Mouse (Mus musculus) midbrain, postnatal 0 days (tissue): ENCODE data around the gene Phf12. TPM values are rescaled to one million over a fixed set of nuclear protein-coding genes. Genes with fewer than 3 reads are reported as not detected.
A peak's percentile ranks its signal among the peaks of the same experiment; 100 is the strongest.

Experiments used
- ATAC-seq: fragments of 200-750 bp; cut with Nextera tagmentation; 2 replicates; pipeline ENCODE4 v1.8.0; 2017; ENCODE audit warnings: moderate number of reproducible peaks, mild to moderate bottlenecking, moderate TSS enrichment, moderate library complexity; ENCODE audit not compliant: low FRiP score
- DNase-seq: peaks from one replicate; pipeline ENCODE4 v3.0.0-alpha.2; 2015; ENCODE audit warnings: low spot score
- H3K27ac ChIP-seq: fragments of 300-500 bp; sonication (generic); 2 replicates; pipeline ENCODE4 v1.5.1; 2014; ENCODE audit warnings: low read depth, mild to moderate bottlenecking, low read length, mixed read lengths
- H3K27me3 ChIP-seq: fragments of 300-500 bp; sonication (generic); 2 replicates; pipeline ENCODE4 v1.6.1; 2014; ENCODE audit warnings: low read length, control low read depth, mixed read lengths; ENCODE audit not compliant: insufficient read depth
- H3K36me3 ChIP-seq: fragments of 300-500 bp; sonication (generic); 2 replicates; pipeline ENCODE4 v1.6.1; 2014; ENCODE audit warnings: low read length, control low read depth, mixed read lengths; ENCODE audit not compliant: insufficient read depth
- H3K4me1 ChIP-seq: fragments of 300-500 bp; sonication (generic); 2 replicates; pipeline ENCODE4 v1.6.1; 2014; ENCODE audit warnings: mild to moderate bottlenecking, control low read depth, antibody characterized with exemption, low read length, mixed read lengths; ENCODE audit not compliant: insufficient read depth
- H3K4me2 ChIP-seq: fragments of 300-500 bp; sonication (generic); 2 replicates; pipeline ENCODE4 v1.6.1; 2014; ENCODE audit warnings: low read depth, mild to moderate bottlenecking, low read length, mixed read lengths; ENCODE audit not compliant: poor library complexity, severe bottlenecking
- H3K4me3 ChIP-seq: fragments of 300-500 bp; sonication (generic); 2 replicates; pipeline ENCODE4 v1.5.1; 2014; ENCODE audit warnings: low read depth, mild to moderate bottlenecking, low read length, moderate library complexity
- H3K9ac ChIP-seq: fragments of 300-500 bp; sonication (generic); replicated peaks from 2 replicates; pipeline ENCODE4 v1.6.1; 2014; ENCODE audit warnings: mild to moderate bottlenecking, low read length, moderate library complexity, mixed read lengths; ENCODE audit not compliant: poor library complexity, severe bottlenecking
- H3K9me3 ChIP-seq: fragments of 300-500 bp; sonication (generic); 2 replicates; pipeline ENCODE4 v1.6.1; 2016; ENCODE audit warnings: low read length, control low read depth
- CTCF ChIP-seq: IDR thresholded peaks from 2 replicates; pipeline ENCODE4 v1.5.1; 2016; ENCODE audit warnings: antibody characterized with exemption, mild to moderate bottlenecking
- WGBS: fragments of 180-500 bp; shearing (Covaris S2); extraction: QIAGEN DNeasy Blood & Tissue Kit; methylation state at CpG from one replicate; pipeline ENCODE4 v1.1.7; 2014; 5-methylcytosine and 5-hydroxymethylcytosine counted together
- polyA plus RNA-seq: library from polyadenylated mRNA; unstranded; fragments of >200 nt; fragmentation: Nextera tagmentation; extraction: Ambion mirVana; gene quantifications from 2 replicates; pipeline ENCODE4 v1.2.1, GENCODE M21; 2015
- total RNA-seq: library from RNA; depleted of rRNA; stranded (reverse); fragments of >200 nt; gene quantifications from 2 replicates; pipeline ENCODE4 v1.2.3, GENCODE M21; 2014

Phf12 gene
- total and polyA plus RNA-seq, 2 experiments from 2014 or later = 9.9 to 53.9 TPM

GRCm38 (mm10) chr11:77965101-77966036 is 17.2 kb upstream of the Phf12 start:
- H3K27ac ChIP-seq = peak overlapping the region; percentile 52
- WGBS = 12% methylated on average over 17 of the region's 17 CpGs
- peaks cover 16% of the 10 kb centered on the region for H3K4me1 ChIP-seq
- no peak overlapping the region; the same call in 1 of the 2 replicates for H3K9ac ChIP-seq
- TF ChIP-seq CTCF = no peak
- H3K4me3 ChIP-seq = no peak overlapping the region
- peaks cover 8% of the 10 kb centered on the region for H3K36me3 ChIP-seq
- DNase-seq (peak; percentile 90), ATAC-seq (peak; percentile 56; the same call in 1 of the 2 replicates)
- H3K9me3 ChIP-seq = no peaks in the 10 kb centered on the region
- H3K4me2 ChIP-seq = peak overlapping the region; percentile 15; the same call in 1 of the 2 replicates
- H3K27me3 ChIP-seq = no peaks in the 10 kb centered on the region

DNA sequence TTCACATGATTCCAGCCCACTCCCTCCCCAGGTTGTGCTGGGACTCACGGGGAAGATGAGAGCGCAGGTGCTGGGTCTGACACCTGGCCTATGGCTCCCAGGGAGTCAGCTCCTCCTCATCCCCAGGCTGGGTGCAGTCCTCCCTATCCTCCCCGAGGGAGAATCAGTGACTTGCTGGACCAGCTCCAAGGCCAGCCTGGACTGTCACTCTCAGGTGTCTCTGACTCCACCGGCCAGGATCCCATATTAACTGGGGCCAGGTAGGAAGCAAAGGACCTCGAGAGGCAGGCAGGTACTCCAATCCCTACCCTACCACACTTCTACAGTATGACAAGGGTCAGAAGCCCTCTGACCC is 16.5 kb upstream of the Phf12 start:
- H3K27ac ChIP-seq = no peak overlapping the region
- ATAC-seq (peak; percentile 24; the same call in 1 of the 2 replicates), DNase-seq (no peak)
- peaks cover 16% of the 10 kb centered on the region for H3K4me1 ChIP-seq
- no peaks in the 10 kb centered on the region for H3K9me3 ChIP-seq
- H3K27me3 ChIP-seq = no peaks in the 10 kb centered on the region
- no peak overlapping the region for H3K4me3 ChIP-seq
- no peak for TF ChIP-seq CTCF
- WGBS = 48% methylated on average over 5 of the region's 5 CpGs
- H3K9ac ChIP-seq = no peak overlapping the region
- no peak overlapping the region for H3K4me2 ChIP-seq
- peaks cover 8% of the 10 kb centered on the region for H3K36me3 ChIP-seq

DNA sequence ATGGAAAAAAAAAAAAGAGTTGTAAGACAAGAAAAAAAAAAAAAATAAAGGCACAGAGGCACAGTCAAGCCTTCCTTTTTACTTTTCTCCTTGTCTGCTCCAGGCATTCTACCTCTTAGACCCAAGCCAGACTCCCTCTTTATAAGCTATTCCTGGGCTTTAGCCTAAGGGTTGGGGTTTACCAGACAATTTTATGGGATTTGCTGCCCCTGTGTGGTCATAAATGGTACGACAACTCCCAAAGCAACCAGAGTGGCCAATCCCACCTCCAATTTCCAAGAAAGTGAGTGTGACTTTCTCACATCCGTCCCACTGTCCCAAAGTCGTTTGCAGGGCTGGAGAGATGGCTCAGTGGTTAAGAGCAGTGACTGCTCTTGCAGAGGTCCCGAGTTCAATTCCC is 15.4 kb upstream of the Phf12 start:
- peaks cover 8% of the 10 kb centered on the region for H3K36me3 ChIP-seq
- no peaks in the 10 kb centered on the region for H3K27me3 ChIP-seq
- no peak overlapping the region for H3K4me2 ChIP-seq
- no peak overlapping the region for H3K4me3 ChIP-seq
- H3K9ac ChIP-seq = no peak overlapping the region
- DNase-seq (peak; percentile 89), ATAC-seq (no peak)
- H3K4me1 ChIP-seq = peaks cover 16% of the 10 kb centered on the region
- peak; percentile 89 for TF ChIP-seq CTCF
- no peaks in the 10 kb centered on the region for H3K9me3 ChIP-seq
- 2% methylated on average over 4 of the region's 4 CpGs for WGBS
- no peak overlapping the region for H3K27ac ChIP-seq

DNA sequence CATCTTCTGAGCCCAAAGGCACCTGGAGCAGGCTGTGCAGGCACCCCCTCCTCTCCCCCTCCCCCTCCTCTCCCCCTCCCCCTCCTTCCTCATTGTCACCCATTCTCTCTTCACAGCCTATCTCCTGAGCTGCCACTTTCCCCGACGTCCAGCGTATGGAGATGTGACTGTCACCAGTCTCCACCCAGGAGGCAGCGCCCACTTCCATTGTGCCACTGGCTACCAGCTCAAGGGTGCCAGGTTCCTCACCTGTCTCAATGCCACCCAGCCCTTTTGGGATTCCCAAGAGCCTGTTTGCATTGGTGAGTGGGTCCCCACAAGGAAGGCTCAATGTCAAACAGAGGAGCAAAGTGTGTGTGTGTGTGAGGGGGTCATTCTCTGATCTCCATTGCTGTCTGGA is 13.8 kb upstream of the Phf12 start:
- no peak for TF ChIP-seq CTCF

GRCm38 (mm10) chr11:77970718-77971117 is 11.8 kb upstream of the Phf12 start:
- Histone ChIP-seq H3K27ac (no peak overlapping the region), H3K4me2 (no peak overlapping the region), H3K9ac (no peak overlapping the region), H3K27me3 (no peaks in the 10 kb centered on the region), H3K4me3 (no peak overlapping the region), H3K36me3 (peaks cover 12% of the 10 kb centered on the region; the same call in 1 of the 2 replicates), H3K4me1 (peaks cover 5% of the 10 kb centered on the region), H3K9me3 (no peaks in the 10 kb centered on the region)
- DNase-seq (no peak), ATAC-seq (no peak)
- 87% methylated on average over 6 of the region's 6 CpGs for WGBS
- no peak for TF ChIP-seq CTCF

More for the DNA sequence above, 13.8 kb upstream of the Phf12 start:
- peaks cover 16% of the 10 kb centered on the region for H3K4me1 ChIP-seq
- no peaks in the 10 kb centered on the region for H3K9me3 ChIP-seq
- no peak overlapping the region for H3K4me3 ChIP-seq
- 85% methylated on average over 4 of the region's 4 CpGs for WGBS
- ATAC-seq (no peak), DNase-seq (no peak)
- H3K4me2 ChIP-seq = no peak overlapping the region
- H3K9ac ChIP-seq = no peak overlapping the region
- peaks cover 10% of the 10 kb centered on the region; the same call in 1 of the 2 replicates for H3K36me3 ChIP-seq
- H3K27ac ChIP-seq = no peak overlapping the region
- no peaks in the 10 kb centered on the region for H3K27me3 ChIP-seq

DNA sequence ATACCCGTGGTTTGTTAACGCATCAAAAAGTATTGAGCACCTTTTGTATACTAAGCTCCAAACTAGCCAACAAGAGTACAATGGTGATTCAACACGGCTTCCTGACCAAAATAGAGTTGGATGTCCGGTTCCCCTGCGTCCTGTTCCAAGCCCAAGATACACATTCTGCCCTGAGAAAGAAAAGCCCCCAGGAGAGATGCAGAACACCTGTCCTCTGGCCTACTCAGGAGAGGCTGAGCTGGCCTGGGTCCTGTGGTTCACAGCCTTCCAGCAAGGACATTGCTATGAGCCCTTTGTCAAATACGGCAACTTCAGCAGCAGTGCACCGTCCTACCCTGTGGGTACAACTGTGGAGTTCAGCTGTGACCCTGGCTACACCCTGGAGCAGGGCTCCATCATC is 9.0 kb upstream of the Phf12 start:
- Histone ChIP-seq H3K9ac (no peak overlapping the region), H3K4me3 (no peak overlapping the region), H3K4me2 (no peak overlapping the region), H3K27me3 (no peaks in the 10 kb centered on the region), H3K4me1 (no peaks in the 10 kb centered on the region), H3K9me3 (no peaks in the 10 kb centered on the region), H3K27ac (no peak overlapping the region), H3K36me3 (peaks cover 32% of the 10 kb centered on the region)
- no peak for ATAC-seq
- TF ChIP-seq CTCF = no peak
- WGBS = 89% methylated on average over 7 of the region's 7 CpGs
- no peak for DNase-seq
